Mouse (Mus musculus): ENCODE measurements around the gene Adgrv1.

DNA sequence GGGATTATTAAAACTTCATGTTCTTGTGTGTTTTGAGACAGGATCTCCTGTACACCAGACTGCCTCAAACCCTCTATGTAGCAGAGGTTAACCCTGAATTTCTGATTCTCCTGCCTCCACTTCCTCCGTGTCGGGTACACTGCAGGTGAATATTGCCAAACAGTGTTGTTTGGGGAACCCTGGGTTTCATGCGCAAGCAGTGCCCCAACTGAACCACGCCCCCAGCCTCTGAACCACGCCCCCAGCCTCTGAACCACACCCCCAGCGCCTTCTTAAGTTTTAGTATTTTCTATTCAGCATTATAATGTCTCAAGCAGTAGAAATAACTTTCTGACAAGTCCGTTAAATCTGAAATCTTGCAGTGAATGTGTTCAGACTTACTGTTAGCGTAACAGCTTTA is 195.9 kb downstream of the Adgrv1 start:
- TF ChIP-seq EP300 (IDR thresholded peaks at IDR 0.05; ENCODE audit: low read depth) (no peak), CTCF (IDR thresholded peaks at IDR 0.05; ENCODE audit: low read depth) (no peak)
